Mouse (Mus musculus) Patski (cell line): ENCODE results near the gene Reep3. TPM values are rescaled to one million over a fixed set of nuclear protein-coding genes. Genes with fewer than 3 reads are reported as not detected.

ENCODE experiments used
- ATAC-seq: fragments of 100-300 bp; one replicate; pipeline ENCODE4 v1.8.0; 2021
- CTCF ChIA-PET: fragments of 350-600 bp; sonication (Branson Sonifier 250); formaldehyde crosslinking; loops from one replicate; lab custom pipeline; 2022; ENCODE audit warnings: inconsistent platforms; lab: Charles Lee
- POLR2A ChIA-PET: fragments of 350-600 bp; sonication (Branson Sonifier 250); formaldehyde crosslinking; loops from one replicate; lab custom pipeline; 2022; ENCODE audit warnings: antibody characterized with exemption, inconsistent platforms; lab: Charles Lee
- DNase-seq: peaks from one replicate; pipeline ENCODE4 v3.0.0-alpha.2; 2011; ENCODE audit warnings: low read depth, low spot score
- H3K27me3 ChIP-seq: fragments of 371-371 bp; one replicate; pipeline ENCODE4 v1.5.1; 2021
- CTCF ChIP-seq: fragments of 100-300 bp; IDR thresholded peaks from one replicate; pipeline ENCODE4 v1.5.1; 2021
- in situ Hi-C: fragments of 300-500 bp; cut with MboI; formaldehyde crosslinking; loops from 3 replicates; pipeline ENCODE4 v1.11.1; 2018; ENCODE audit warnings: low pct_unique_long_range_greater_than_20kb, mixed read lengths
- polyA plus RNA-seq: library from polyadenylated mRNA; unstranded; gene quantifications from one replicate; pipeline ENCODE4 v1.2.3, GENCODE M21; 2021

The Reep3 gene
- polyA plus RNA-seq, 1 experiment from 2014 or later: 46.6 TPM

- DNase-seq (no peak), ATAC-seq (no peak)
- ChIA-PET POLR2A (no interaction called here), CTCF (interaction anchor here (1.7 kb wide), 1 partner anchor 11 kb away, joined by 5 read pairs; no protein-coding TSS in a partner anchor)
- in situ Hi-C loops: no loop called here
- no peaks in the 10 kb centered on the region for H3K27me3 ChIP-seq
- no peak for TF ChIP-seq CTCF
These were observed 14.5 kb upstream of the Reep3 start for GRCm38 (mm10) chr10:67111044-67111798.

- DNase-seq (no peak), ATAC-seq (no peak)
- no peak for TF ChIP-seq CTCF
- ChIA-PET CTCF (interaction anchor here (1.9 kb wide), 1 partner anchor 10 kb away, joined by 5 read pairs; no protein-coding TSS in a partner anchor), POLR2A (no interaction called here)
- in situ Hi-C loops: no loop called here
- no peaks in the 10 kb centered on the region for H3K27me3 ChIP-seq
These were observed 12.9 kb upstream of the Reep3 start for GRCm38 (mm10) chr10:67109635-67110034.

GRCm38 (mm10) chr10:67108096-67108495 is 11.4 kb upstream of the Reep3 start:
- DNase-seq (no peak), ATAC-seq (no peak)
- no peaks in the 10 kb centered on the region for H3K27me3 ChIP-seq
- no peak for TF ChIP-seq CTCF
- POLR2A ChIA-PET: no interaction called here
- in situ Hi-C loops: no loop called here
- CTCF ChIA-PET: interaction anchor here (0.9 to 1.9 kb wide), 3 partner anchors 8 to 75 kb away, joined by 3 to 5 read pairs (median 3); no protein-coding TSS in a partner anchor

GRCm38 (mm10) chr10:67107017-67107761 is 10.4 kb upstream of the Reep3 start:
- POLR2A ChIA-PET: no interaction called here
- in situ Hi-C loops: no loop called here
- H3K27me3 ChIP-seq: no peaks in the 10 kb centered on the region
- no peak for TF ChIP-seq CTCF
- CTCF ChIA-PET: interaction anchor here (1.1 kb wide), 1 partner anchor 76 kb away, joined by 3 read pairs; no protein-coding TSS in a partner anchor
- DNase-seq: no peak
- peak; percentile 28 for ATAC-seq

- H3K27me3 ChIP-seq: no peaks in the 10 kb centered on the region
- ChIA-PET POLR2A (no interaction called here), CTCF (no interaction called here)
- ATAC-seq: no peak
- DNase-seq: no peak
- TF ChIP-seq CTCF: no peak
- in situ Hi-C loops: no loop called here
These were observed 9.7 kb upstream of the Reep3 start for GRCm38 (mm10) chr10:67106400-67106799.

GRCm38 (mm10) chr10:67105331-67106217 is 8.8 kb upstream of the Reep3 start:
- no peaks in the 10 kb centered on the region for H3K27me3 ChIP-seq
- in situ Hi-C loops: no loop called here
- ChIA-PET CTCF (interaction anchor here (1.8 kb wide), 1 partner anchor 69 kb away, joined by 5 read pairs; no protein-coding TSS in a partner anchor), POLR2A (no interaction called here)
- TF ChIP-seq CTCF: no peak
- ATAC-seq (no peak), DNase-seq (no peak)

GRCm38 (mm10) chr10:67104543-67104942 is 7.8 kb upstream of the Reep3 start:
- in situ Hi-C loops: loop anchor here (5.0 kb wide), 1 partner anchor 197 kb away; no protein-coding TSS in a partner anchor
- no peak for ATAC-seq
- DNase-seq: no peak
- POLR2A ChIA-PET: no interaction called here
- no peak for TF ChIP-seq CTCF
- no peaks in the 10 kb centered on the region for H3K27me3 ChIP-seq
- CTCF ChIA-PET: interaction anchor here (1.4 to 1.8 kb wide), 2 partner anchors 9 to 70 kb away, joined by 5 read pairs; no protein-coding TSS in a partner anchor

DNA sequence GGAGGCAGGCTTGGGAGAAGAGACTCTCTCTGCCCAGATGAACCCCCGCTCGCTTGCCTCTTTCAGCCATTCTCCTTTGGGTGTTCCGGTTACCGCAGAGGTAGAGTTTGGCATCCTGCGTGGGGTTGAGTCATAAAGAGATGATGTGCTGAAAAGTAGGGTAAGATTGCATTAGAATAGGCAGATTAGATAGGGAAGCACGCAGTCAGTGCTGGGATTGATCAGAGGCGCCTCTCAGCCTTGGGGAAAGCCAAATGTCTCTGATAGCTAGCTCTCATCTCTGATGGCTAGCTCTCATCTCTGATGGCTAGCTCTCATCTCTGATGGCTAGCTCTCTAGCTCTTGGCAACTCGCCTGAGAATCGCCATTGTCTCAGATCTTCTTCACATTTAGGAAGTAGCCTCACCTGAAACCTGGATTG is 4.1 kb upstream of the Reep3 start:
- in situ Hi-C loops: loop anchor here (5.0 kb wide), 1 partner anchor 194 kb away; no protein-coding TSS in a partner anchor
- DNase-seq (no peak), ATAC-seq (no peak)
- POLR2A ChIA-PET: interaction anchor here (2.3 kb wide), 1 partner anchor 118 kb away, joined by 7 read pairs; no protein-coding TSS in a partner anchor
- no peaks in the 10 kb centered on the region for H3K27me3 ChIP-seq
- no peak for TF ChIP-seq CTCF
- CTCF ChIA-PET: interaction anchor here (1.3 to 1.7 kb wide), 3 partner anchors 10 to 247 kb away, joined by 4 to 5 read pairs (median 5); no protein-coding TSS in a partner anchor

- POLR2A ChIA-PET: interaction anchor here (0.8 to 2.3 kb wide), 2 partner anchors 32 to 119 kb away, joined by 6 to 7 read pairs; no protein-coding TSS in a partner anchor
- H3K27me3 ChIP-seq: no peaks in the 10 kb centered on the region
- DNase-seq (no peak), ATAC-seq (no peak)
- in situ Hi-C loops: loop anchor here (5.0 kb wide), 1 partner anchor 193 kb away; no protein-coding TSS in a partner anchor
- CTCF ChIA-PET: interaction anchor here (1.2 to 1.7 kb wide), 4 partner anchors 8 to 247 kb away, joined by 4 to 5 read pairs (median 5); no protein-coding TSS in a partner anchor
- no peak for TF ChIP-seq CTCF
These were observed 3.4 kb upstream of the Reep3 start for GRCm38 (mm10) chr10:67100011-67100661.
